Mouse (Mus musculus) hindbrain, embryonic 15.5 days (tissue): ENCODE results near the gene Ankk1. TPM values are rescaled to one million over a fixed set of nuclear protein-coding genes. Genes with fewer than 3 reads are reported as not detected.

Experiments
- ATAC-seq: fragments of 200-750 bp; cut with Nextera tagmentation; 2 replicates; pipeline ENCODE4 v1.8.0; 2017; ENCODE audit warnings: low read depth, moderate number of reproducible peaks, moderate TSS enrichment; ENCODE audit not compliant: low FRiP score
- H3K27ac ChIP-seq: fragments of 300-500 bp; sonication (generic); replicated peaks from 2 replicates; pipeline ENCODE4 v1.5.1; 2015; ENCODE audit warnings: mild to moderate bottlenecking, inconsistent platforms
- H3K27me3 ChIP-seq: fragments of 300-500 bp; sonication (generic); 2 replicates; pipeline ENCODE4 v1.6.1; 2015; ENCODE audit warnings: control low read depth, inconsistent platforms
- H3K36me3 ChIP-seq: fragments of 300-500 bp; sonication (generic); 2 replicates; pipeline ENCODE4 v1.6.1; 2015; ENCODE audit warnings: control low read depth, inconsistent platforms
- H3K4me1 ChIP-seq: fragments of 300-500 bp; sonication (generic); replicated peaks from 2 replicates; pipeline ENCODE4 v1.6.1; 2015; ENCODE audit warnings: control low read depth, inconsistent platforms
- H3K4me2 ChIP-seq: fragments of 300-500 bp; sonication (generic); 2 replicates; pipeline ENCODE4 v1.6.1; 2015; ENCODE audit warnings: moderate library complexity, mild to moderate bottlenecking, inconsistent platforms
- H3K4me3 ChIP-seq: fragments of 300-500 bp; sonication (generic); 2 replicates; pipeline ENCODE4 v1.5.1; 2015; ENCODE audit warnings: mild to moderate bottlenecking, inconsistent platforms
- H3K9ac ChIP-seq: fragments of 300-500 bp; sonication (generic); 2 replicates; pipeline ENCODE4 v1.6.1; 2015; ENCODE audit warnings: inconsistent platforms
- H3K9me3 ChIP-seq: fragments of 300-500 bp; sonication (generic); 2 replicates; pipeline ENCODE4 v1.6.1; 2016; ENCODE audit warnings: control low read depth, inconsistent platforms
- WGBS: fragments of 180-500 bp; shearing (Covaris S2); methylation state at CpG from one replicate; pipeline ENCODE4 v1.1.7; 2015; 5-methylcytosine and 5-hydroxymethylcytosine counted together
- polyA plus RNA-seq: library from polyadenylated mRNA; unstranded; fragments of >200 nt; fragmentation: Nextera tagmentation; extraction: Ambion mirVana; gene quantifications from 2 replicates; pipeline ENCODE4 v1.2.1, GENCODE M21; 2015

Gene Ankk1
- not detected in 2 replicates for polyA plus RNA-seq

- WGBS: 81% methylated on average over 7 of the region's 7 CpGs
- ATAC-seq: no peak
- Histone ChIP-seq H3K9ac (no peak within 1 kb of the TSS), H3K36me3 (no peaks in the 10 kb centered on the region), H3K4me2 (no peak within 1 kb of the TSS), H3K4me3 (no peak within 1 kb of the TSS), H3K4me1 (no peaks in the 10 kb centered on the region), H3K27me3 (no peaks in the 10 kb centered on the region), H3K9me3 (no peaks in the 10 kb centered on the region), H3K27ac (no peak within 1 kb of the TSS)
Measured at GRCm38 (mm10) chr9:49426921-49427320, at the start of gene Ankk1. Ankk1 (minus strand) TSS chr9:49427021.

GRCm38 (mm10) chr9:49472126-49472525 is 45.3 kb upstream of the Ankk1 start:
- 84% methylated on average over 11 of the region's 11 CpGs for WGBS
- H3K4me1 ChIP-seq: no peaks in the 10 kb centered on the region
- no peak overlapping the region for H3K9ac ChIP-seq
- no peak overlapping the region for H3K4me2 ChIP-seq
- no peak overlapping the region for H3K27ac ChIP-seq
- H3K4me3 ChIP-seq: no peak overlapping the region
- no peak for ATAC-seq
- H3K27me3 ChIP-seq: no peaks in the 10 kb centered on the region
- H3K36me3 ChIP-seq: no peaks in the 10 kb centered on the region
- no peaks in the 10 kb centered on the region for H3K9me3 ChIP-seq

GRCm38 (mm10) chr9:49470946-49471345 is 44.1 kb upstream of the Ankk1 start:
- ATAC-seq: no peak
- WGBS: 65% methylated on average over 6 of the region's 6 CpGs
- H3K27me3 ChIP-seq: no peaks in the 10 kb centered on the region
- H3K4me3 ChIP-seq: no peak overlapping the region
- H3K36me3 ChIP-seq: no peaks in the 10 kb centered on the region
- H3K27ac ChIP-seq: no peak overlapping the region
- no peaks in the 10 kb centered on the region for H3K9me3 ChIP-seq
- H3K4me2 ChIP-seq: no peak overlapping the region
- H3K9ac ChIP-seq: no peak overlapping the region
- H3K4me1 ChIP-seq: no peaks in the 10 kb centered on the region

- no peaks in the 10 kb centered on the region for H3K4me1 ChIP-seq
- no peaks in the 10 kb centered on the region for H3K27me3 ChIP-seq
- WGBS: 95% methylated on average over 19 of the region's 19 CpGs
- H3K36me3 ChIP-seq: no peaks in the 10 kb centered on the region
- H3K9ac ChIP-seq: no peak overlapping the region
- H3K4me2 ChIP-seq: no peak overlapping the region
- no peak for ATAC-seq
- no peak overlapping the region for H3K4me3 ChIP-seq
- no peaks in the 10 kb centered on the region for H3K9me3 ChIP-seq
- no peak overlapping the region for H3K27ac ChIP-seq
Measured at GRCm38 (mm10) chr9:49470006-49470405, 43.2 kb upstream of the Ankk1 start.

- Histone ChIP-seq H3K9ac (no peak overlapping the region), H3K36me3 (no peaks in the 10 kb centered on the region), H3K27me3 (no peaks in the 10 kb centered on the region), H3K27ac (no peak overlapping the region), H3K4me1 (no peaks in the 10 kb centered on the region), H3K9me3 (no peaks in the 10 kb centered on the region), H3K4me3 (no peak overlapping the region), H3K4me2 (no peak overlapping the region)
- ATAC-seq: no peak
- WGBS: 88% methylated on average over 3 of the region's 3 CpGs
Measured at GRCm38 (mm10) chr9:49456136-49456535, 29.3 kb upstream of the Ankk1 start.

- Histone ChIP-seq H3K4me3 (no peak overlapping the region), H3K4me1 (no peaks in the 10 kb centered on the region), H3K27ac (no peak overlapping the region), H3K9me3 (no peaks in the 10 kb centered on the region), H3K27me3 (no peaks in the 10 kb centered on the region), H3K4me2 (no peak overlapping the region), H3K36me3 (no peaks in the 10 kb centered on the region), H3K9ac (no peak overlapping the region)
- ATAC-seq: no peak
- WGBS: 95% methylated on average over 1 of the region's 1 CpGs
Measured at GRCm38 (mm10) chr9:49452396-49452795, 25.6 kb upstream of the Ankk1 start.

- H3K27ac ChIP-seq: no peak overlapping the region
- H3K9ac ChIP-seq: no peak overlapping the region
- H3K36me3 ChIP-seq: no peaks in the 10 kb centered on the region
- ATAC-seq: no peak
- no peak overlapping the region for H3K4me2 ChIP-seq
- no peaks in the 10 kb centered on the region for H3K9me3 ChIP-seq
- 93% methylated on average over 3 of the region's 3 CpGs for WGBS
- no peak overlapping the region for H3K4me3 ChIP-seq
- H3K4me1 ChIP-seq: no peaks in the 10 kb centered on the region
- no peaks in the 10 kb centered on the region for H3K27me3 ChIP-seq
Measured at GRCm38 (mm10) chr9:49450491-49450890, 23.7 kb upstream of the Ankk1 start.

- Histone ChIP-seq H3K4me3 (no peak overlapping the region), H3K27me3 (no peaks in the 10 kb centered on the region), H3K9ac (no peak overlapping the region), H3K4me2 (no peak overlapping the region), H3K4me1 (no peaks in the 10 kb centered on the region), H3K9me3 (no peaks in the 10 kb centered on the region), H3K36me3 (no peaks in the 10 kb centered on the region), H3K27ac (no peak overlapping the region)
- ATAC-seq: no peak
- 73% methylated on average over 3 of the region's 3 CpGs for WGBS
Measured at GRCm38 (mm10) chr9:49442621-49443020, 15.8 kb upstream of the Ankk1 start.

GRCm38 (mm10) chr9:49427478-49427877 is 657 bp upstream of the Ankk1 start:
- ATAC-seq: no peak
- Histone ChIP-seq H3K4me3 (no peak overlapping the region), H3K27me3 (no peaks in the 10 kb centered on the region), H3K4me2 (no peak overlapping the region), H3K27ac (no peak overlapping the region), H3K9me3 (no peaks in the 10 kb centered on the region), H3K4me1 (no peaks in the 10 kb centered on the region), H3K9ac (no peak overlapping the region), H3K36me3 (no peaks in the 10 kb centered on the region)
- 78% methylated on average over 5 of the region's 5 CpGs for WGBS

- no peak overlapping the region for H3K4me2 ChIP-seq
- ATAC-seq: no peak
- H3K4me1 ChIP-seq: no peaks in the 10 kb centered on the region
- H3K9ac ChIP-seq: no peak overlapping the region
- H3K27me3 ChIP-seq: no peaks in the 10 kb centered on the region
- H3K36me3 ChIP-seq: no peaks in the 10 kb centered on the region
- 38% methylated on average over 1 of the region's 1 CpGs for WGBS
- no peak overlapping the region for H3K27ac ChIP-seq
- no peak overlapping the region for H3K4me3 ChIP-seq
- no peaks in the 10 kb centered on the region for H3K9me3 ChIP-seq
Measured at GRCm38 (mm10) chr9:49425585-49425984, 1.2 kb downstream of the Ankk1 start.

- no peaks in the 10 kb centered on the region for H3K36me3 ChIP-seq
- no peaks in the 10 kb centered on the region for H3K27me3 ChIP-seq
- no peak overlapping the region for H3K9ac ChIP-seq
- ATAC-seq: no peak
- H3K27ac ChIP-seq: no peak overlapping the region
- no peak overlapping the region for H3K4me3 ChIP-seq
- H3K4me2 ChIP-seq: no peak overlapping the region
- H3K9me3 ChIP-seq: no peaks in the 10 kb centered on the region
- 91% methylated on average over 5 of the region's 5 CpGs for WGBS
- H3K4me1 ChIP-seq: no peaks in the 10 kb centered on the region
Measured at GRCm38 (mm10) chr9:49423866-49424265, 3.0 kb downstream of the Ankk1 start.

- Histone ChIP-seq H3K4me1 (no peaks in the 10 kb centered on the region), H3K27me3 (no peaks in the 10 kb centered on the region), H3K4me3 (no peak overlapping the region), H3K27ac (no peak overlapping the region), H3K9ac (no peak overlapping the region), H3K9me3 (no peaks in the 10 kb centered on the region), H3K4me2 (no peak overlapping the region), H3K36me3 (no peaks in the 10 kb centered on the region)
- 95% methylated on average over 5 of the region's 5 CpGs for WGBS
- ATAC-seq: no peak
Measured at GRCm38 (mm10) chr9:49410621-49411020, 16.2 kb downstream of the Ankk1 start.

- H3K4me1 ChIP-seq: no peaks in the 10 kb centered on the region
- no peaks in the 10 kb centered on the region for H3K36me3 ChIP-seq
- H3K27ac ChIP-seq: no peak overlapping the region
- ATAC-seq: no peak
- no peak overlapping the region for H3K9ac ChIP-seq
- H3K27me3 ChIP-seq: no peaks in the 10 kb centered on the region
- no peak overlapping the region for H3K4me3 ChIP-seq
- H3K9me3 ChIP-seq: no peaks in the 10 kb centered on the region
- no peak overlapping the region for H3K4me2 ChIP-seq
- WGBS: 87% methylated on average over 5 of the region's 5 CpGs
Measured at GRCm38 (mm10) chr9:49407028-49407427, 19.8 kb downstream of the Ankk1 start.
